Mouse (Mus musculus): Measurements from ENCODE around the gene Zyx.

DNA sequence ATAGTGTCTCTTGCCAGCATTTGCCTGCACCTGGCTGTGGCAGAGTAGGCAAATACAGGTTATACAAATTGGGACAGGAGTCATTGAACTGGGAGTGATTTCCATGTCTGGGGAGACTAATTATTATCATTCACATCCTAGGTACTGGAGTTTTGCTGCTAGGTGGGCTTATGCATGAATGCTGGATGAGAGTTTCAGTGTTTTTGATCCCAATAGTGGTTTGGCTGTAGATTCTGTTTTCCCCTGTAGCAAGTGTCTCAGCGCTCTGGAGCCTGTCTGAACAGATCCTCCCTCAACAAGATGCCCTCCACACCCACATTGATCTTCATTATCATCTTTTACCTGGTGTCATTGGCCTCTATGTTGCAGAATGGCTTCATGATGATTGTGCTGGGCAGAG, 50.5 kb downstream of the Zyx start, which contains the start of gene Tas2r143:
- TF ChIP-seq CTCF (IDR thresholded peaks at IDR 0.05; ENCODE audit: low read depth) (no peak), EP300 (optimal IDR thresholded peaks at IDR 0.05) (no peak)
